Mouse (Mus musculus): ENCODE data around the gene Gsap. TPM values are rescaled to one million over a fixed set of nuclear protein-coding genes. Genes with fewer than 3 reads are reported as not detected.
"Not testable (repeated sequence)": the region's sequence is repeated elsewhere in the genome, so short reads cannot be mapped to it uniquely, and the experiment has no call there.

Gene Gsap
- polyA plus RNA-seq, 1 experiment from 2014 or later = 1.4 TPM

DNA sequence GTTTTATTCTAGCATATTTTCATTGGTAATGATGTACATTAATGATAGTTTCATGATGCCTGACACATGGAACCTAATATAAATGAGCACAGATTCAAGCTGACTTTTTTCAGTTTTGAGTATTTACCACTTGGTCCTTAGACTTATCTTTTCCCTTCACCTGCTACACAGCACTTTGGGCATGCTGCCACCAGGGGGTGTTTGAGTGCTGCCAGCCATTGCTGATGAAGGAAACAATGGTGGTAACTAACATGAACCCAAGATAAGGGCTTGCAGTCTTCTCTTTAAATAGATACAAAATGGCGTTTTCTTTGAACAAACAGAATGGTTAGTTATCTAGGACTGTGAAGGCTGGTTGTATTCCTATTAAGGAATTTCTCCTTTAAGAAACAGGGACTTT is 140.4 kb downstream of the Gsap start:
- H3K36me3 ChIP-seq (ENCODE audit: control insufficient read depth, insufficient read depth, low read length) = no peaks in the 10 kb centered on the region
- H3K4me3 ChIP-seq (ENCODE audit: low read depth, low read length) = no peak overlapping the region
- 29% methylated on average over 1 of the region's 1 CpGs for WGBS
- H3K9me3 ChIP-seq (ENCODE audit: control insufficient read depth, low read length) = no peaks in the 10 kb centered on the region
- H3K27me3 ChIP-seq (ENCODE audit: control insufficient read depth, insufficient read depth, low read length) = no peaks in the 10 kb centered on the region
- H3K4me2 ChIP-seq (replicated peaks; ENCODE audit: low read depth) = no peak overlapping the region
- ATAC-seq (ENCODE audit: low FRiP score, low TSS enrichment) (no peak), DNase-seq (ENCODE audit: low spot score) (peak; percentile 67)
- H3K4me1 ChIP-seq (replicated peaks; ENCODE audit: control insufficient read depth, insufficient read depth) = no peaks in the 10 kb centered on the region
- no peak overlapping the region for H3K27ac ChIP-seq (replicated peaks)
- TF ChIP-seq EP300 (optimal IDR thresholded peaks at IDR 0.05) = no peak
- TF ChIP-seq CTCF (IDR thresholded peaks at IDR 0.05; ENCODE audit: low read depth) = peak; percentile 81
- no peak overlapping the region for H3K9ac ChIP-seq (ENCODE audit: low read length)

DNA sequence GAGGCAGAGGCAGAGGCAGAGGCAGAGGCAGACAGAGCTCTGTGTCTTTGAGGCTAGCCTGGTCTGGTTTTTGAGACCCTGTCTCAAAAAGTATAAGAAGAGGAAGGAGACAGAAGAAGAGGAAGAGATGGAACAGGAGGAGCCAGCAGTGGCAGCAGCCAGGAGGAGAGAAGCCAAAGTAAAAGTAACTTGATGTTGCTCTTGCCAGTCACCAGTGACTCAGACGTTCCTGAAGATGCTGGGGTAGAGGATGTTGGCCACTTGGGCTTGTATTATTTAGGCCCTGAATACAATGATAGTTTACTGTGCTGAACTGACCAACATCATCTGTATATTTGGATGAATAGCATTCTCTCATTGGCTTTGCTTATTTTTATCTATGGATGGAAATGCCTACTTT is 142.5 kb downstream of the Gsap start:
- TF ChIP-seq CTCF (IDR thresholded peaks at IDR 0.05; ENCODE audit: low read depth) (no peak), EP300 (optimal IDR thresholded peaks at IDR 0.05) (no peak)
- Histone ChIP-seq H3K9ac (ENCODE audit: low read length) (no peak overlapping the region), H3K4me3 (ENCODE audit: low read depth, low read length) (no peak overlapping the region), H3K4me2 (replicated peaks; ENCODE audit: low read depth) (no peak overlapping the region), H3K9me3 (ENCODE audit: control insufficient read depth, low read length) (no peaks in the 10 kb centered on the region), H3K36me3 (ENCODE audit: control insufficient read depth, insufficient read depth, low read length) (no peaks in the 10 kb centered on the region), H3K4me1 (replicated peaks; ENCODE audit: control insufficient read depth, insufficient read depth) (no peaks in the 10 kb centered on the region), H3K27me3 (ENCODE audit: control insufficient read depth, insufficient read depth, low read length) (no peaks in the 10 kb centered on the region), H3K27ac (replicated peaks) (no peak overlapping the region)
- DNase-seq (ENCODE audit: low spot score) (no peak), ATAC-seq (ENCODE audit: low FRiP score, low TSS enrichment) (no peak)
- WGBS = 79% methylated on average over 1 of the region's 1 CpGs

DNA sequence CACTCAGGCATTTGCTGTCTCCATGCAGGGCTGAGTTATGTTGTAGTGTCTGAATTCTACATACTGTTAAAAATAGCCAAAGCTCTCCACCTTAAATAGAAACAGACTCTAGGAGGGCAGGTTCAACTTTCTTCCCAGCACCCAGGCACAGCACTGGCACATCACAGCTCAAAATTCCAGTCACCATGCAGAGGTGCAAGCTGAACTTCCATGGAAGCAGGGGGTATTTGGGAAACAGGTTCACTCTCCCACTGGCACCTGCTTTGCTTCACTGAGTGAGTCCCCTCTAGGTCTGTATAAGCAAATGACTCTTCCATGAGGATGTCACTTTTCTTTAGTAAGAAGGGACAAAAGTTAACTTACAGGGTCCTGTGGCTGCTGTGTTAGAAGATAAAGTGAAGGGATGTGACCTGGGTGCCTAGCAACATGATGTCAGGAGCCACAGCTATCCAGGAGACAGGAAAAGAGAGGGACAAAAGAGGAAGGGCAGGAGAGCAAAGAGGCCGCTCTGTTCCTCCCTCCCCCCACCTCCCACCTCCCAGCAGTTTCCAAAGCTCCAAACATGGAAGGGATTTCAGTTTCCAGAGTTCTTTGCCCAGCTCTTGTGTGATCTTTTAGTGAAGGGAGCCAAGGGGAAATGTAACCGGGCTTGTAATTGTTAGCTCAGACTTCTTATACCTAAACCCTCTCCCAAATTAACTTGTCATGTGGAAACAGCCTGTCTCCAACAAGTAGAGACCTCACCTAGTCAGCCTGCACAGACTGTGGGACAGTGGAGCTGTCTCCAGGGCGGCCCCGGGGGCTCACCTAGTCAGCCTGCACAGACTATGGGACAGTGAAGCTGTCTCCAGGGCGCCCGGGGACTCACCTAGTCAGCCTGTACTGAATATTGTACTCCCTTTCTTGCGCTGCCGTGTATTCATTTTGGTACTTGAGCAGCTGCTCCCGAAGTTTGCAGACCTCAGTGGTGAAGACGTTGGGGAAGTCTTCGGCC is 143.9 kb downstream of the Gsap start:
- TF ChIP-seq EP300 (optimal IDR thresholded peaks at IDR 0.05) = no peak
- TF ChIP-seq CTCF (IDR thresholded peaks at IDR 0.05; ENCODE audit: low read depth) = no peak
- no peak overlapping the region for H3K9ac ChIP-seq (ENCODE audit: low read length)

DNA sequence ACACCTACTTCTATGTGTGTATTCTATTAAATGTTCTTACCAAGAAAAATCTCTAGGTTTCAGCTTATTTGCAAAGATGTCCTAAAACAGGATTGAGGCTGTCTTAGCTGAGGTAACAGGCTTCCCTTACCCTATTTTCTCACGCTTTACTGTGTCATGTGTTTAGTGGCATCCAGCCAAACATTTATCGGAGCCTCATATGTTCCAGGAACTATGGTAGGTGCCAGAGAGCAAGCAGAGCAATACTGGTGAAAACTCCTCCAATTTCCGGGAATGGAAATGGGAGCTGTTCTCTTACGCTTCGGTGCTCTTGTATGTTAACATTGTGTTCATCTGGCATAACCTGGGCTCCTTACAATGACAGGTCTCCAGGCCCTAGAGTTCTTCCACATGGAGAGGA is 145.6 kb downstream of the Gsap start:
- Histone ChIP-seq H3K36me3 (ENCODE audit: control insufficient read depth, insufficient read depth, low read length) (no peaks in the 10 kb centered on the region), H3K4me3 (ENCODE audit: low read depth, low read length) (no peak overlapping the region), H3K4me1 (replicated peaks; ENCODE audit: control insufficient read depth, insufficient read depth) (no peaks in the 10 kb centered on the region), H3K27me3 (ENCODE audit: control insufficient read depth, insufficient read depth, low read length) (no peaks in the 10 kb centered on the region), H3K9me3 (ENCODE audit: control insufficient read depth, low read length) (no peaks in the 10 kb centered on the region), H3K4me2 (replicated peaks; ENCODE audit: low read depth) (no peak overlapping the region), H3K27ac (replicated peaks) (no peak overlapping the region), H3K9ac (ENCODE audit: low read length) (no peak overlapping the region)
- ATAC-seq (ENCODE audit: low FRiP score, low TSS enrichment) = no peak
- TF ChIP-seq CTCF (IDR thresholded peaks at IDR 0.05; ENCODE audit: low read depth) = no peak
- no peak for TF ChIP-seq EP300 (optimal IDR thresholded peaks at IDR 0.05)
- WGBS = 55% methylated on average over 5 of the region's 5 CpGs
- DNase-seq (ENCODE audit: low spot score) = no peak

More for the DNA sequence above, 143.9 kb downstream of the Gsap start:
- Histone ChIP-seq H3K36me3 (ENCODE audit: control insufficient read depth, insufficient read depth, low read length) (no peaks in the 10 kb centered on the region), H3K4me2 (replicated peaks; ENCODE audit: low read depth) (0 out of 2 replicates have a peak overlapping the region, but pooled peaks have one; percentile 1), H3K4me1 (replicated peaks; ENCODE audit: control insufficient read depth, insufficient read depth) (no peaks in the 10 kb centered on the region), H3K4me3 (ENCODE audit: low read depth, low read length) (no peak overlapping the region), H3K9me3 (ENCODE audit: control insufficient read depth, low read length) (no peaks in the 10 kb centered on the region), H3K27me3 (ENCODE audit: control insufficient read depth, insufficient read depth, low read length) (no peaks in the 10 kb centered on the region), H3K27ac (replicated peaks) (peak overlapping the region; percentile 67)
- DNase-seq (ENCODE audit: low spot score) (no peak), ATAC-seq (ENCODE audit: low FRiP score, low TSS enrichment) (peak; percentile 45; the same call in 1 of the 2 replicates)
- 45% methylated on average over 11 of the region's 11 CpGs for WGBS

DNA sequence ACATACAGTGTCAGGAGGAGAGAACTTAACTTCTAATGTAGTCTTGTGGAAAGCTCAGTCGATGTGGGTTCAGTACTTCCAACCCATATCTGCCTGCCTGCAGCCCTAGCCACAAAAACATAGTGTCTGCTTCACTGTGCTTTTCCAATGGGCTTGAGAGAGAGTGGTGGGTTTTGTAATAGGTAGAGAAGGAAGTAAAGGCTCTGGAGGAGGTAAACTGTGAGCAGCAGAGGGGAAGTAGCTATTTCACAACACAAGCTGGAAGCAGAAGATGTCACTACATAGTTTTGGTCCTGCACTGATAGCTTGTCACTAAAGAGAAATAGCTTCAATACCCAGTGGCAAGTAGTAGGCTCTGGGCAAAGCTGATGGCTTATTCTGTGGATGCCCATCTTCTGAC is 146.1 kb downstream of the Gsap start:
- 84% methylated on average over 1 of the region's 1 CpGs for WGBS
- Histone ChIP-seq H3K4me3 (ENCODE audit: low read depth, low read length) (no peak overlapping the region), H3K4me2 (replicated peaks; ENCODE audit: low read depth) (no peak overlapping the region), H3K9me3 (ENCODE audit: control insufficient read depth, low read length) (no peaks in the 10 kb centered on the region), H3K36me3 (ENCODE audit: control insufficient read depth, insufficient read depth, low read length) (no peaks in the 10 kb centered on the region), H3K27ac (replicated peaks) (no peak overlapping the region), H3K9ac (ENCODE audit: low read length) (no peak overlapping the region), H3K27me3 (ENCODE audit: control insufficient read depth, insufficient read depth, low read length) (no peaks in the 10 kb centered on the region), H3K4me1 (replicated peaks; ENCODE audit: control insufficient read depth, insufficient read depth) (no peaks in the 10 kb centered on the region)
- ATAC-seq (ENCODE audit: low FRiP score, low TSS enrichment) (no peak), DNase-seq (ENCODE audit: low spot score) (no peak)
- TF ChIP-seq EP300 (optimal IDR thresholded peaks at IDR 0.05) = no peak
- no peak for TF ChIP-seq CTCF (IDR thresholded peaks at IDR 0.05; ENCODE audit: low read depth)

DNA sequence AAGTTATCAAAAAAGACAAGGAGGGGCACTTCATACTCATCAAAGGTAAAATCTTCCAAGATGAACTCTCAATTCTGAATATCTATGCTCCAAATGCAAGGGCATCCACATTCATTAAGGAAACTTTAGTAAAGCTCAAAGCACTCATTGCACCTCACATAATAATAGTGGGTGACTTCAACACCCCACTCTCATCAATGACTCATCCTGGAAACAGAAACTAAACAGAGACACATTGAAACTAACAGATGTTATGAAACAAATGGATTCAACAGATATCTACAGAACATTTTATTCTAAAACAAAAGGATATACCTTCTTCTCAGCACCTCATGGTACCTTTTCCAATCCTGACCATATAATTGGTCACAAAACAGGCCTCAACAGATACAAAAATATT is 156.2 kb downstream of the Gsap start:
- not testable (repeated sequence) for H3K9ac ChIP-seq (ENCODE audit: low read length); DNase-seq (ENCODE audit: low spot score); H3K9me3 ChIP-seq (ENCODE audit: control insufficient read depth, low read length); H3K36me3 ChIP-seq (ENCODE audit: control insufficient read depth, insufficient read depth, low read length); H3K27me3 ChIP-seq (ENCODE audit: control insufficient read depth, insufficient read depth, low read length); ATAC-seq (ENCODE audit: low FRiP score, low TSS enrichment); H3K4me1 ChIP-seq (replicated peaks; ENCODE audit: control insufficient read depth, insufficient read depth); H3K4me2 ChIP-seq (replicated peaks; ENCODE audit: low read depth); H3K4me3 ChIP-seq (ENCODE audit: low read depth, low read length); H3K27ac ChIP-seq (replicated peaks)
